Mouse (Mus musculus): Measurements from ENCODE around the gene Sars. TPM values are rescaled to one million over a fixed set of nuclear protein-coding genes. Genes with fewer than 3 reads are reported as not detected.

Sars gene
- polyA plus RNA-seq, 1 experiment from 2014 or later = 227 TPM

- H3K27me3 ChIP-seq (replicated peaks; ENCODE audit: control insufficient read depth, insufficient read depth, low read length) = no peaks in the 10 kb centered on the region
- no peak overlapping the region for H3K9ac ChIP-seq (ENCODE audit: low read length)
- ATAC-seq (no peak), DNase-seq (ENCODE audit: low spot score) (no peak)
- no peaks in the 10 kb centered on the region for H3K9me3 ChIP-seq (replicated peaks; ENCODE audit: control insufficient read depth, low read length)
- no peaks in the 10 kb centered on the region for H3K4me1 ChIP-seq (ENCODE audit: control insufficient read depth, insufficient read depth, low read length)
- H3K4me2 ChIP-seq (ENCODE audit: low read length) = no peak overlapping the region
- no peak overlapping the region for H3K27ac ChIP-seq (ENCODE audit: low read depth, low read length)
- H3K4me3 ChIP-seq (ENCODE audit: low read depth, low read length) = no peak overlapping the region
- no peaks in the 10 kb centered on the region for H3K36me3 ChIP-seq (ENCODE audit: control insufficient read depth, insufficient read depth, low read length)
- 48% methylated on average over 10 of the region's 10 CpGs for whole genome bisulfite sequencing
These were observed 13.9 kb upstream of the Sars start for GRCm38 (mm10) chr3:108458866-108459265.

- no peaks in the 10 kb centered on the region for H3K9me3 ChIP-seq (replicated peaks; ENCODE audit: control insufficient read depth, low read length)
- H3K27me3 ChIP-seq (replicated peaks; ENCODE audit: control insufficient read depth, insufficient read depth, low read length) = no peaks in the 10 kb centered on the region
- ATAC-seq = no peak
- H3K27ac ChIP-seq (ENCODE audit: low read depth, low read length) = no peak overlapping the region
- DNase-seq (ENCODE audit: low spot score) = no peak
- WGBS = 59% methylated on average over 14 of the region's 14 CpGs
- H3K36me3 ChIP-seq (ENCODE audit: control insufficient read depth, insufficient read depth, low read length) = no peaks in the 10 kb centered on the region
- H3K4me1 ChIP-seq (ENCODE audit: control insufficient read depth, insufficient read depth, low read length) = no peaks in the 10 kb centered on the region
- no peak overlapping the region for H3K4me3 ChIP-seq (ENCODE audit: low read depth, low read length)
- no peak overlapping the region for H3K9ac ChIP-seq (ENCODE audit: low read length)
- no peak overlapping the region for H3K4me2 ChIP-seq (ENCODE audit: low read length)
These were observed 13.4 kb upstream of the Sars start for GRCm38 (mm10) chr3:108458380-108458779.

DNA sequence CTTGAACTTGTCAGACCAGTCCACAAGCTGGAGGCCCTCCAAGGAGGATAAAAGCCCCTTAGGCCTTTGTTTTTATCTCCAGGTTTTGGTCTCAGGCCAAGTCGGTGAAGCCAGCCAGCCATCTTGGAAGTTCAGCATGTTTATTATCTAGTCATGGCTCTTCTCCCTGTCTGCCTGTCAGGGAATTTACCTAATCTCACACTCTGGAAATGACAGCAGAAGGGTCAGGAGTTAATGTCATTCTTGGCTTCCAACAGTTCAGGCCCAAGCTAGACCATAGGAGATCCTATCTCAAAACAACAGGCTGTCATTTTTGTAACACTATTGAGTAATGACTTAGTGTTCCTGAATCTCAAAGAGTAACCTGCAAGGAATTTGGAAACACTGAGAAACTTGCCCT is 9.2 kb upstream of the Sars start:
- H3K9me3 ChIP-seq (replicated peaks; ENCODE audit: control insufficient read depth, low read length) = no peaks in the 10 kb centered on the region
- H3K9ac ChIP-seq (ENCODE audit: low read length) = no peak overlapping the region
- ATAC-seq = no peak
- no peaks in the 10 kb centered on the region for H3K27me3 ChIP-seq (replicated peaks; ENCODE audit: control insufficient read depth, insufficient read depth, low read length)
- H3K36me3 ChIP-seq (ENCODE audit: control insufficient read depth, insufficient read depth, low read length) = no peaks in the 10 kb centered on the region
- WGBS = 74% methylated on average over 1 of the region's 1 CpGs
- no peak overlapping the region for H3K4me3 ChIP-seq (ENCODE audit: low read depth, low read length)
- H3K4me1 ChIP-seq (ENCODE audit: control insufficient read depth, insufficient read depth, low read length) = no peaks in the 10 kb centered on the region
- no peak overlapping the region for H3K4me2 ChIP-seq (ENCODE audit: low read length)
- no peak overlapping the region for H3K27ac ChIP-seq (ENCODE audit: low read depth, low read length)
- no peak for DNase-seq (ENCODE audit: low spot score)

DNA sequence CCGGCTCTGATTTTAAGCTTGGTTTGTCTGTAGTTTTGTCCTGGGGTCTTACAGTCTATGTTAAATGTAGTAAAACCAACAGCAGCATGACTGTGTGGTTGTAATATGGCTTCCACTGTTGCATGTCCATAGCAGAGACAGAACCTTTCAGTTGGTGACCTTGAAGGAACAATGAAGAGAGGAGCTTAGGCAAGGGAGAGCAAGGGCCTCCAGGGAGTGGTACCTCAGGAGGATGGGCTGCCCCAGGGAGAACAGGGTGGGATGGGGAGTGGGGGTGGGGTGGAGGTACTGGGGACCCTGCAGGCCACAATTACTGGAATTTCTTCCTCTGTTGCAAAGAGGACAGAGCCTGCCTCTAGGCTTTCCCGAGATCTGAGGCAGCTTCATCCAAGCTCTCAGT is 7.0 kb upstream of the Sars start:
- no peak for ATAC-seq
- no peaks in the 10 kb centered on the region for H3K4me1 ChIP-seq (ENCODE audit: control insufficient read depth, insufficient read depth, low read length)

DNA sequence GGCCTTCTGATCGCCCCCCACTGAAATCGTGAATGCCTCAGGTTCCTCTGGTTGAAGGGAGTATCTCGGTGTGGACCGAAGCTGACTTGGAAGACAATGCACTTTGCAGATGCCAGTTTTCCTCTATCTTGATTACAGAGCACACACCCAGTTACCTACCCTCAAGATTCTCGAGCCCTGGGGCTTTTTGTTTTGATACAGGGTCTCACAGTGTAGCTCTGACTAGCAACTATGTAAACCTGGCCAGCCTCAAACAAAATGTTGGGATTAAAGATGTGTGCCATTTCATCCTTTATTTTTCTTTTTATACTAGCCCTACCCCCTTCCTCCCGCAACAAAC is 327 bp upstream of the Sars start:
- H3K4me1 ChIP-seq (ENCODE audit: control insufficient read depth, insufficient read depth, low read length) = peaks cover 22% of the 10 kb centered on the region; the same call in 1 of the 2 replicates
- ATAC-seq (no peak; the same call in 1 of the 2 replicates), DNase-seq (ENCODE audit: low spot score) (no peak)
- peak overlapping the region; percentile 71 for H3K4me3 ChIP-seq (ENCODE audit: low read depth, low read length)
- H3K9ac ChIP-seq (ENCODE audit: low read length) = peak overlapping the region; percentile 94
- H3K36me3 ChIP-seq (ENCODE audit: control insufficient read depth, insufficient read depth, low read length) = peaks cover 12% of the 10 kb centered on the region; the same call in 1 of the 2 replicates
- WGBS = 10% methylated on average over 6 of the region's 6 CpGs
- no peaks in the 10 kb centered on the region for H3K9me3 ChIP-seq (replicated peaks; ENCODE audit: control insufficient read depth, low read length)
- no peaks in the 10 kb centered on the region for H3K27me3 ChIP-seq (replicated peaks; ENCODE audit: control insufficient read depth, insufficient read depth, low read length)
- peak overlapping the region; percentile 86 for H3K4me2 ChIP-seq (ENCODE audit: low read length)
- peak overlapping the region; percentile 91 for H3K27ac ChIP-seq (ENCODE audit: low read depth, low read length)

More for the DNA sequence above, 7.0 kb upstream of the Sars start:
- H3K9me3 ChIP-seq (replicated peaks; ENCODE audit: control insufficient read depth, low read length) = no peaks in the 10 kb centered on the region
- no peak overlapping the region for H3K4me2 ChIP-seq (ENCODE audit: low read length)
- no peak for DNase-seq (ENCODE audit: low spot score)
- no peaks in the 10 kb centered on the region for H3K36me3 ChIP-seq (ENCODE audit: control insufficient read depth, insufficient read depth, low read length)
- H3K4me3 ChIP-seq (ENCODE audit: low read depth, low read length) = no peak overlapping the region
- H3K27ac ChIP-seq (ENCODE audit: low read depth, low read length) = no peak overlapping the region
- no peak overlapping the region for H3K9ac ChIP-seq (ENCODE audit: low read length)
- 94% methylated on average over 2 of the region's 2 CpGs for WGBS
- H3K27me3 ChIP-seq (replicated peaks; ENCODE audit: control insufficient read depth, insufficient read depth, low read length) = no peaks in the 10 kb centered on the region

GRCm38 (mm10) chr3:108444029-108444428 is 980 bp downstream of the Sars start:
- Histone ChIP-seq H3K4me3 (ENCODE audit: low read depth, low read length) (peak overlapping the region; percentile 71), H3K36me3 (ENCODE audit: control insufficient read depth, insufficient read depth, low read length) (peaks cover 12% of the 10 kb centered on the region; the same call in 1 of the 2 replicates), H3K27me3 (replicated peaks; ENCODE audit: control insufficient read depth, insufficient read depth, low read length) (no peaks in the 10 kb centered on the region), H3K9me3 (replicated peaks; ENCODE audit: control insufficient read depth, low read length) (no peaks in the 10 kb centered on the region), H3K4me1 (ENCODE audit: control insufficient read depth, insufficient read depth, low read length) (peaks cover 22% of the 10 kb centered on the region; the same call in 1 of the 2 replicates), H3K4me2 (ENCODE audit: low read length) (peak overlapping the region; percentile 86), H3K9ac (ENCODE audit: low read length) (peak overlapping the region; percentile 94), H3K27ac (ENCODE audit: low read depth, low read length) (no peak overlapping the region)
- no peak for ATAC-seq
- WGBS = 26% methylated on average over 8 of the region's 8 CpGs
- DNase-seq (ENCODE audit: low spot score) = no peak

DNA sequence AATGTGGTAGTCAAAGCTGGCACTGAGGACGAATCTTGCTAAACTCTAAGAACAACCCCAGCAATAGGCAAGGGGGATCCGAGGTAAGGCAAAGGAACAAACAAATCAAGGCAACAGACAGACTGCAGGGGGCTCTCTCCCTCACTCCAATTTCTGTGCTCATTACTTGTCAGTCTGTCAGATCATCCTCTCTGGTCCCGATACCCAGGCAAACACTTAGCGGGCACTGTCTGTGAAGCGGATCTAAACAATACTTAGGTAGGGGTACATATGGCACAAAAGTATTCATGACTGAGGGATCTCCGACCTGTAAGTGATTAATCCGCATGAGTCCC is 8.7 kb downstream of the Sars start:
- peaks cover 47% of the 10 kb centered on the region for H3K36me3 ChIP-seq (ENCODE audit: control insufficient read depth, insufficient read depth, low read length)
- DNase-seq (ENCODE audit: low spot score) = peak; percentile 35
- 66% methylated on average over 7 of the region's 7 CpGs for WGBS

DNA sequence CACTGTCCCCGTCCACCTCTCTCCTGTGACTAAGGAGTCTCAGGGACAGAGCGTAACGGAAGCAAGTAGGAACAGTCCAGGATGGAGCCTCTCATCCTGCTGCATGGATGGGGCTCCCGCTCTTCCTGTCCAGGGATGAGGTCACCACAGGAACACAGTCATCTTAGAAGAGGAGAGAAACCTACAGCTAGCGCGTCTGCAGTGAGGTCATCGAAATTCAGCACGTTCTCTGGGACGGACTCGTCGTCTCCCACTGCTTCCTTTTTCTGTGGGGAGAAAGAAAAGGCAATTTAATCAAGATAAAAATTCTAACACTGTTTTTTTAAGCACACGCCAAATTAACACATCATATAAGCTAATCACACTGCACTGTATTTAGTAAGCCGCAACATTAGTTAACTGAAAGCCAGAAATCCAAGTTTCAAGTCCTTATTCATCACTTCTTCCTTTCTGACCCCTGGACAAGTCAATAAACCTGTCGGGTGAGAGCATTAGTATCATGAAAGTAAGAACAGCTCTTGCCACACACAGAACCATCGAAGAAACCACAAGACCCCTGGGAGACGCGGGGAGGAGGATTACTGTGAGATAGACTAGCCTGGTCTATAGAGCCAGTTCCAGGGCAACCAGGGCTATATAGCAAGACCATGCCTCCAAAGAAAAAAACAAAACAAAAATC is 9.2 kb downstream of the Sars start:
- Histone ChIP-seq H3K4me3 (ENCODE audit: low read depth, low read length) (no peak overlapping the region), H3K27ac (ENCODE audit: low read depth, low read length) (peak overlapping the region; percentile 96; the same call in 1 of the 2 replicates), H3K9me3 (replicated peaks; ENCODE audit: control insufficient read depth, low read length) (no peaks in the 10 kb centered on the region), H3K27me3 (replicated peaks; ENCODE audit: control insufficient read depth, insufficient read depth, low read length) (no peaks in the 10 kb centered on the region), H3K4me1 (ENCODE audit: control insufficient read depth, insufficient read depth, low read length) (peaks cover 37% of the 10 kb centered on the region), H3K36me3 (ENCODE audit: control insufficient read depth, insufficient read depth, low read length) (peaks cover 50% of the 10 kb centered on the region), H3K9ac (ENCODE audit: low read length) (peak overlapping the region; percentile 49; the same call in 1 of the 2 replicates), H3K4me2 (ENCODE audit: low read length) (no peak overlapping the region)
- no peak for ATAC-seq
- no peak for DNase-seq (ENCODE audit: low spot score)
- 77% methylated on average over 17 of the region's 17 CpGs for WGBS

More for the DNA sequence above, 8.7 kb downstream of the Sars start:
- no peak overlapping the region for H3K27ac ChIP-seq (ENCODE audit: low read depth, low read length)
- H3K9ac ChIP-seq (ENCODE audit: low read length) = no peak overlapping the region
- no peak overlapping the region for H3K4me2 ChIP-seq (ENCODE audit: low read length)
- peaks cover 39% of the 10 kb centered on the region for H3K4me1 ChIP-seq (ENCODE audit: control insufficient read depth, insufficient read depth, low read length)
- no peaks in the 10 kb centered on the region for H3K27me3 ChIP-seq (replicated peaks; ENCODE audit: control insufficient read depth, insufficient read depth, low read length)
- no peaks in the 10 kb centered on the region for H3K9me3 ChIP-seq (replicated peaks; ENCODE audit: control insufficient read depth, low read length)
- no peak overlapping the region for H3K4me3 ChIP-seq (ENCODE audit: low read depth, low read length)
- ATAC-seq = no peak

GRCm38 (mm10) chr3:108433881-108434495 is 11.0 kb downstream of the Sars start:
- Histone ChIP-seq H3K27ac (ENCODE audit: low read depth, low read length) (peak overlapping the region; percentile 96), H3K4me2 (ENCODE audit: low read length) (peak overlapping the region; percentile 38), H3K36me3 (ENCODE audit: control insufficient read depth, insufficient read depth, low read length) (peaks cover 65% of the 10 kb centered on the region), H3K4me3 (ENCODE audit: low read depth, low read length) (no peak overlapping the region), H3K4me1 (ENCODE audit: control insufficient read depth, insufficient read depth, low read length) (peaks cover 37% of the 10 kb centered on the region), H3K27me3 (replicated peaks; ENCODE audit: control insufficient read depth, insufficient read depth, low read length) (no peaks in the 10 kb centered on the region), H3K9me3 (replicated peaks; ENCODE audit: control insufficient read depth, low read length) (no peaks in the 10 kb centered on the region), H3K9ac (ENCODE audit: low read length) (peak overlapping the region; percentile 49)
- peak; percentile 76 for ATAC-seq
- WGBS = 9% methylated on average over 19 of the region's 19 CpGs
- DNase-seq (ENCODE audit: low spot score) = no peak

All from forebrain, embryonic 14.5 days (tissue).